8 mouse cellular contexts compared by ENCODE assay signal in the genomic region with DNA sequence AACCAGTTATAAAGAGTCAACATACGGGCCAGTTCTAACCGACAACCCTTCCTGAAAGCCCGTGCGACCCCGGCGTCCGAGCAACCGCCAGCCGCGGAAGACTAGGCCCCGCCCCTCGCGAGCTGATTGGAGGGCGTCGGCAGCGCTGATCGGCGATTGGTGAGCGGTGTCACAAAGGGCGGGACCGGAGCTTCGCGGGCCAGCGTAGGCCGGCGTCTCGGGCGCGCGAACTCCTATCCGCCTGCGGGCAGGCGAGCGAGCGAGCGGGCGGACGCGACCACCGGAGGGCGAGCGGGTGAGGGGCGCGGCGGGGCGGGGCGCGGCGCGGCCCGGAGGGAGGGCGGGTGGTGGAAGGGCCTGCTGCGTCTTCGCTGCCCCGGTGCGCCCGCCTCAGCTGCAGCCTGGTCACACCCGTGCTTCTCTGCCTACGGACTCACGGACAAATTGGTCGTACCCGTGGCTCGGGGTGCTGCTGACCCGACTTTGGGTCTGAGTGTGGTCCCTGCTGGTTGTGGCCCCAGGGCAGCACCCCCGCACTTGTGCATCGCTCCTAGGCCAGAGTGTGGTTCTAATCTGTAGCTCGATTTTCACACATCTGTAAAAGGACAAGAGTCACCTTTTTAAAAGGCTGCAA. TPM values are rescaled to one million over a fixed set of nuclear protein-coding genes. Genes with fewer than 3 reads are reported as not detected.
DNase-seq lines count a peak whose midpoint lies in the region; ATAC-seq and TF ChIP-seq lines count a peak whose summit lies in the region.

A gene (plus strand): TSS at position 205 of the 634 bp plus-strand sequence.

- TF ChIP-seq POLR2A in cortical plate, adult 2 months (IDR thresholded peaks at IDR 0.05; ENCODE audit: extremely low read depth, insufficient read depth, low read length) = peak; percentile 32; the same call in 1 of the 2 replicates

- H3K4me1 ChIP-seq in cortical plate, adult 2 months (ENCODE audit: control insufficient read depth, insufficient read depth, low read length) = no peaks in the 10 kb centered on the region; the same call in 1 of the 2 replicates

- intact Hi-C loops in left cerebral cortex, postnatal 10 days (cut with DNase I) = no loop called here

- TF ChIP-seq CTCF in cortical plate, adult 2 months (IDR thresholded peaks at IDR 0.05; ENCODE audit: extremely low read depth, insufficient read depth, low read length) = no peak

- peak; percentile 96 for ATAC-seq in activated CD4-positive, CD25-positive, alpha-beta regulatory T cell, adult 4 months
- peak; percentile 98 for ATAC-seq in inflammation-experienced regulatory T-cells, adult 6 months
- peak; percentile 92 for ATAC-seq in megakaryocyte-erythroid progenitor cell, adult 5-6 weeks (replicated peaks; ENCODE audit: low FRiP score, low TSS enrichment, poor library complexity, severe bottlenecking)

- DNase-seq in gastrocnemius, postnatal 10 days = peak; percentile 94
- peak; percentile 89 to 97 for DNase-seq in left cerebral cortex, postnatal 10 days (ENCODE audit: extremely low spot score in 1 of 2, low spot score in 2 of 2)
- peak; percentile 93 for DNase-seq in right cerebral cortex, postnatal 25 days
- peak; percentile 89 to 93 for DNase-seq in urinary bladder, postnatal 4 days (ENCODE audit: low spot score in 2 of 2)

- peak within 1 kb of the TSS; percentile 75 for H3K4me3 ChIP-seq in cortical plate, adult 2 months (ENCODE audit: insufficient read depth, low read length)

- H3K27ac ChIP-seq in cortical plate, adult 2 months (ENCODE audit: insufficient read depth, low read length) = no peak within 1 kb of the TSS

RNA-seq across cellular contexts. Expression of the gene that starts here (rescaled TPM):
- polyA plus RNA-seq in activated CD4-positive, CD25-positive, alpha-beta regulatory T cell, adult 4 months (2017; shearing (Covaris generic)) = 1 to 10 TPM; 1.9 to 2.4 TPM
- polyA plus RNA-seq in cortical plate, adult 2 months (2012; rRNA removed) = 6.0 and 6.1 TPM in 2 replicates
- 1 to 10 TPM; 1.6 to 2.6 TPM for total RNA-seq in gastrocnemius, postnatal 10 days (2021)
- 1 to 10 TPM in 2 of 3 experiments, under 1 TPM in 1; 0.75 to 4.5 (median 2.4) TPM for polyA plus RNA-seq in inflammation-experienced regulatory T-cells, adult 6 months (2017; shearing (Covaris generic))
- total RNA-seq in left cerebral cortex, postnatal 10 days (2021) = 1 to 10 TPM; 7.2 to 8.8 TPM
- total RNA-seq in megakaryocyte-erythroid progenitor cell, adult 5-6 weeks (2014; fragmentation: Nextera tagmentation) = 20.2 and 32.4 TPM in 2 replicates
- total RNA-seq in megakaryocyte-erythroid progenitor cell, adult 5-6 weeks (2017) = 17.8 and 23.2 TPM in 2 replicates
